Mouse (Mus musculus): ENCODE results near the gene Ecsit.

- TF ChIP-seq CTCF (IDR thresholded peaks at IDR 0.05; ENCODE audit: control insufficient read depth, insufficient read depth, insufficient replicate concordance, low read depth, low read length): no peak
- no peak for TF ChIP-seq POLR2A (IDR thresholded peaks at IDR 0.05; ENCODE audit: control insufficient read depth, low read depth, low read length)
Measured at GRCm38 (mm10) chr9:22041832-22042231, 43.4 kb downstream of the Ecsit start.

All from testis, adult 2 months (tissue).